Mouse (Mus musculus) layer of hippocampus, adult 2 months (tissue): ENCODE data around the gene Samd7. TPM values are rescaled to one million over a fixed set of nuclear protein-coding genes. Genes with fewer than 3 reads are reported as not detected.
"Not testable (repeated sequence)": the region's sequence is repeated elsewhere in the genome, so short reads cannot be mapped to it uniquely, and the experiment has no call there.

Experiments used
- DNase-seq, 2 experiments: peaks; one replicate each; pipeline ENCODE4 v3.0.0; 2022; ENCODE audit warnings: low spot score in 2 of 2
- H3K27ac ChIP-seq: fragments of 200-600 bp; 2 replicates; pipeline ENCODE4 v1.8.1; 2022
- H3K4me3 ChIP-seq: fragments of 200-600 bp; 2 replicates; pipeline ENCODE4 v1.8.1; 2022; ENCODE audit warnings: mild to moderate bottlenecking
- CTCF ChIP-seq: fragments of 200-600 bp; conservative IDR thresholded peaks from 2 replicates; pipeline ENCODE4 v1.8.1; 2022; ENCODE audit warnings: antibody characterized with exemption, mild to moderate bottlenecking, moderate library complexity
- long read RNA-seq, 2 experiments: library from polyadenylated mRNA; stranded (forward); transcript quantifications; one replicate each; pipeline ENCODE4 v2.0.0; 2021; ENCODE audit warnings: borderline mapping rate in 2 of 2
- total RNA-seq, 2 experiments: library from RNA; stranded (reverse); gene quantifications; 2 replicates each; pipeline ENCODE4 v1.2.3; 2021

The Samd7 gene
- not detected for total RNA-seq
- long read RNA-seq, experiment 1, result 0 reads
- long read RNA-seq, experiment 2, result 0 reads

DNA sequence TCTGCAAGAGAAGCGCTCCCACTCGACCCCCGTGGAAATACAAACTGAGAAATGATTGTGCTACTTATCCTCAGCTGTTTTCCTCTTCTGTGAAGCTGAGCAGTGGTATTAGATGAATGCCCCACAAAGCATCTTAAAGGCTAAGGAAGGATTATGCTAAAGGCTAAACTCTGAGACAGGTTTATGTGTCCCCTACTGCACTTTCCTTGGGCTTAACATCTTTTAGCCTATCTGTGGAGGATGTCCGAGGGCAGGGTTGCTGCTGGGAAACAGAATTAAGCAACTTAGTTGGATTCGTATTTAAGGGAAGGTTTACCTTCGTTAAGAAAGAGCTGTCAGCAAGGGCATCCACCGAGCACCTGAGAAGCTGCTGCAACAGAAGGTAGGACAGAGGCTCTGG lies at the start of gene Samd7:
Gene Samd7 (plus strand): TSS at position 288 of the 400 bp plus-strand sequence.
- DNase-seq, result no peak
- TF ChIP-seq CTCF, result no peak
- Histone ChIP-seq H3K27ac (no peak within 1 kb of the TSS), H3K4me3 (no peak within 1 kb of the TSS)

DNA sequence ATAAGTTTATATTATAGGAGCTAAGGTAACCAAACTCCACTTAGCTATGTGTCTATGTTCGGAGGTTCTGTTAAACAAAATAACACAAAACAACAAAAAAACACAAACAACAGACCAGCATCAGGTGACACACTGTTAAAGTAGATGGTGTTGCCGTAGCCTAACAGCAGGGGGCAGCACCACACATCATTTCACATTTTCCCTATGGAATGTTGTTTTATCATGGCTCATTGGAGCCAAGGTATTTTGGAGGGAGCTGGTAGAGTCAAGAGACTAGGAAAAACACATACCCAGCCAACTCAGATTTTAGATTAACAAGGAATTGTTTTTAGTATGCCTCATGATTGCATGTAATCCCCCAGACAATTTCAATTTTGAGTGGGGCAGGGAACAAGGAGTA lies 49.7 kb upstream of the Samd7 start:
- DNase-seq, result peak; percentile 10 to 66
- peak; percentile 92 for TF ChIP-seq CTCF
- Histone ChIP-seq H3K27ac (no peak overlapping the region), H3K4me3 (no peak overlapping the region)

DNA sequence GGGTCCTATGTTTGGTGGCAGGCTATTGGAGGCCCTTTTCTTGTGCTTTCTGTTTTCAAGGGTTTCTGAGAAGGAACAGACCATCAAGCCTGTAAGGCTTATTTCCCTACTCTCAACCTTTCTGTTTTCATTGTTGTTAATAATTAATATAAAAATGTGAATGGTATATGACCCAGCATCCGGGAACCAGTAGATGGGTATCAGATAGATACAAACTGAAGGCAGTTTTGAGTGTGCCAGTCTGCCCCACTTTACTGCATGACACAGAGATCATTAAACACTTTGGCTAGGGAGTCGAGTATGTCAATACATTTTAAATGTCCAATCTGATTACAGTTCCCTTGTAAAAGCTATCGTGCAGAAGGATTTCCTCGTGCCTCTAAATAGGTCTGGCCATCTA lies 48.2 kb upstream of the Samd7 start:
- TF ChIP-seq CTCF, result no peak
- Histone ChIP-seq H3K4me3 (no peak overlapping the region), H3K27ac (no peak overlapping the region)
- DNase-seq, result no peak

DNA sequence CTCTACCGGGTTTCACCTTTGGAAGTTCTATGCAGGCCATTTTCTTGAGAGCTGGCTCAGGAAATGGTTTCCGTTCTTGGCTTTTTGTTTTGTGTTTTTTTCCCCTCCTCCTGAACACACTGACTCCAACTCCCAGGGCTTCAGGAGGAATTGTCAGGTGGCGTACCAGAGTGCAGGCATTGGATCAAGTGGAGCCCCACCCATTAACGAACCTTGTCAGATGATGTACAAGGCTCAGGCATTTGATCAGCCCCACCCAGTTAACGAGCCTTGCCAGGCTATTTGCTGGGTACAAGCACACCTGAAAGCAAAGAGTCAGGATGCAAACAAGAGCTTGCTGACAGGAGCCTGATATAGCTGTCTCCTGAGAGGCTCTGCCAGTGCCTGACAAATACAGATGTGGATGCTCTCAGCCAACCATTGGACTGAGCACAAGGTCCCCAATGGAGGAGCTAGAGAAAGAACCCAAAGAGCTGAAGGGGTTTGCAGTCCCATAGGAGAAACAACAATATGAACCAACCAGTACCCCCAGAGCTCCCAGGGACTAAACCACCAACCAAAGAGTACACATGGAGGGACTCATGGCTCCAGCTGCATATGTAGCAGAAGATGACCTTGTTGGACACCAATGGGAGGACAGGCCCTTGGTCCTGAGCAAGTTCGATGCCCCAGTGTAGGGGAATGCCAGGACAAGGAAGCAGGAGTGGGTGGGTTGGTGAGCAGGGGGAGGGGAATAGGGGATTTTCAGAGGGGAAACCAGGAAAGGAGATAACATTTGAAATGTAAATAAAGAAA lies 46.2 kb upstream of the Samd7 start, which contains the start of gene Lrrc31:
Gene Lrrc31 (minus strand): TSS at position 133 of the 795 bp plus-strand sequence.
- not testable (repeated sequence) for H3K27ac ChIP-seq, H3K4me3 ChIP-seq, DNase-seq

DNA sequence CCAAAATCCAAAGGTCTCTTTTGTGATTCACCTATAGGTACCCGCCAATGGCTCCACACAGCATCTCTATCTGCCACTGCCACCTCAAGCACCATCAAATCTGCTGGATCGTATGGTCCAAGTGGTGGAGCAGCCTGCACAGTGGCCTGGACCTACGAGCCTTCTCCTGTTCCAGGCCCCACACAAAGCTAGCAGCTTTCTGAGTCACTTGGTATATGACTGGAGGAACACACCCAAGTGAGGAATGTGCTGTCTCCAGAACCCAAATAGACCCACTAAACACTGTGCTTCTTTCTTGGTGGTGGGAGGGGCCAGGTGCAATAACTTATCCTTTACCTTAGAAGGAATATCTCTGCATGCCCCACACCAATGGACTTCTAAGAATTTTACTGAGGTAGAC lies 40.1 kb upstream of the Samd7 start:
- Histone ChIP-seq H3K4me3 (no peak overlapping the region), H3K27ac (no peak overlapping the region)
- no peak for DNase-seq
- no peak for TF ChIP-seq CTCF

DNA sequence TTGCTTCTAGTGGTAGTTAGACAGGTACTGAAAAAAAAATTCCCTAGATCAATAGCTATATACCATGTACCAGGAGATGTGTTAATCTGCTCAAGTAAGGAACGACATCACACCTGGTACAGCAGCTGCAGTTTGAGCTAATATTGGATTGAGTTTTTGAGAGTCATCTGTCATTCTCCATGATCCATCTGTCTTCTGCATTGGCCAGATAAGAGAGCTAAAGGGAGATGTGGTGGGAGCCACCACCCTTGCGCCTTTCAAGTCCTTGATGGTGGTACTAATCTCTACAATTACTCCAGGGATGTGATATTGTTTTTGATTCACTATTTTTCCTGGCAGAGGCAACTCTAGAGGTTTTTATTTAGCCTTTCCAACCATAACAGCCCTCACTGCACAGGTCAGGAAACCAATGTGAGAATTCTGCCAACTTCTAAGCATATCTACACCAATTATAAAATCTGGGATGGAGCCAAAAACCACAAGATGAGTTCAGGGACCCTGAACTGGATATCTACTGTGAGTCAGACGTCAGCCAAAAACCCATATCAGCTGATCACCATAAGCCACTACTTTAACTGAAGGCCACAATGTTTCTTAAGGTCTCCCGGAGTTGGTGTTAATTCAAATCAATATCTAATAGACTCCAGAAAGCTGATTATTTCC lies 39.3 kb upstream of the Samd7 start:
- no peak for DNase-seq
- no peak for TF ChIP-seq CTCF
- no peak overlapping the region for H3K4me3 ChIP-seq
- H3K27ac ChIP-seq, result no peak overlapping the region

DNA sequence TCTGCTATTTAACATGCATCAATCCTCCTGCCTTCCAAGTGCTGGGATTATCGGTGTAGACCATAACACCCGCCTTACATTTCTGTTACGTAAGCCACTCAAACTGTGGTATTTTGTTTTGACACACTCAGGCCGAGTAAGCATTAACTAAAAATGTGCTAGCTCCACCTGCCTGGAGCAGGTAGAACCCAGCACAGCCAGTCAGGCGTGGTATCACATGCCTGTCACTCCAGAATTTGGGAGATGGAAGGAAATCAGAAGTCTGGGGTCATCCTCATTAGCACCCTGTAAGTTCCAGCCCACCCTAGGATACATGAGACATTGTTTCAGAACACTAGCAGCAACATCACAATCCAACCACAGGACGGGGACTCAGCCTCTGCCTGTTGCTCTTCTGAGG lies 35.9 kb upstream of the Samd7 start:
- no peak for DNase-seq
- no peak for TF ChIP-seq CTCF
- Histone ChIP-seq H3K4me3 (no peak overlapping the region), H3K27ac (no peak overlapping the region)

DNA sequence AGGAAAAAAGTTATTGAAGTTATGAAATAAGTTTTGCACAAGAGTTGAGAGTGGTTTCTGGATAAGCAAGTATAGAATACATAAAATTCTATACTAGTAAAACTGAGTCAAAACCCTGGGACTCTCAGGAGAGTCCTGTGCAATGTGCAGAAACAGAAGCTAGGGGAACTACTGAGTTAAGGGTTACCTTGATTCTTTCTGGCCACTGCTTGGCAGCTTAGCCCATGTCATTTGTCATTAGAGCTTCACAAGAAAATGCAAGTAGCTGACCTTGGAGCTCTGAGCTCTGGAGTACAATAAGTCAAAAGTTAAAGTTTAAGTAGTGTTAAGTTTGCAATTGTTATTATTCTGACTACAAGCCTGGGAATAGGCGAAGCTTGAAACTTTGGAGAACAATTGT lies 32.8 kb upstream of the Samd7 start:
- TF ChIP-seq CTCF, result no peak
- Histone ChIP-seq H3K4me3 (no peak overlapping the region), H3K27ac (no peak overlapping the region)
- DNase-seq, result no peak

DNA sequence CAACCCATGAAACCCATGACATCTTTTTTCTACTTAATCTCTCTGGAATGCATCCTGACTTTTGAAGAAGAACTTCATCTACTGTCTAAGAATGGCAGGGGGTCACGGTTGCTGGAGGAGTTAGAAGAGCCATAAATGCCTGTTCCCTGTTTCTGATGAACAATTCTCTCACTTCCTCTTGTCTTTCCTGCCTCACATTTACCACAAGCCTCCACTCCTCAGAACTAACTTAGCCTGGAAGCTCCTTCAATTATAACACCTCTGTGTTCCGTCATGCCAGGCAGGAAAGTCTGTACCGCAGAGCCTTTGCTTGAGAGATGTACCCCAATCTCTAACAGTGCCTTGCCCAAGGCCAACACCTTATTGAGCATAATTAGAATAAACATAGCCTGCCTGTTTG lies 27.4 kb upstream of the Samd7 start:
- DNase-seq, result no peak
- no peak overlapping the region for H3K27ac ChIP-seq
- TF ChIP-seq CTCF, result no peak
- H3K4me3 ChIP-seq, result no peak overlapping the region

DNA sequence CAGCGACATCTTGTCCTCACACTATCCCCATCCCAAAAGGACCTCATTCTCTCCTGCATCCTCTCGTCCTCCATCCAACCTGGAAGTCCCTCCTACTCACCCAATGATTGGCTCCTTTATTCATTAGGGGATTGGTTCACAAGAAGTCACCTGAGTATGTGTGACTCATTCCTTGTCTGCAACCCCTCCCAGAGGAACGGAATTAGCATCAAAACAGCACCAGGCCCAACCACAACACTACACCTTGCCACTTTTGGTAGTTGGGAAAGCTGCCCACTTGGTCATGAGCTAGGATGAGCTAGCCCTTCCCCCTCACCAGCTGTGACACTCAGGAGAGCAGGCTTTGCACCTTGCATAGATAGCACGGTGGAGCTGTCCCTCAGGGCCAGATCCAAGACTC lies 24.1 kb upstream of the Samd7 start:
- no peak overlapping the region for H3K27ac ChIP-seq
- no peak overlapping the region for H3K4me3 ChIP-seq
- no peak for TF ChIP-seq CTCF
- no peak for DNase-seq

DNA sequence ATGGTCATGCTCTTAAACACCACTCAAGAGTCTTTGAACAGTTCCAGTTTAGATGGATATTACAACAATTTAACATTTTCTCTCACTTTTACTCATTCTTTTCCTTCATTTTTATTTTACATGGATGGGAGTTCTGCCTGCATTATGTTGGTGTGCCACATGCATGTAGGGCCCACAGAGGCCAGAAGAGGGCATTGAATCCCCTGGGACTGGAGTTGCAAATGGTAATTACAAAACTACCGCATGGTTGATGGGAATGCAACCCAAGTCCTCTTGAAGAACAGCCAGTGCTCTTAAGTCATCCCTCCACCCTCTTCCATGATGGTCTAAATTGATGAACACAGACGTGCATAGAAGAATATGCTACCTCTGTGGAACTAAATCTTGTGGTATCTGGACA lies 23.6 kb upstream of the Samd7 start:
- DNase-seq, result no peak

DNA sequence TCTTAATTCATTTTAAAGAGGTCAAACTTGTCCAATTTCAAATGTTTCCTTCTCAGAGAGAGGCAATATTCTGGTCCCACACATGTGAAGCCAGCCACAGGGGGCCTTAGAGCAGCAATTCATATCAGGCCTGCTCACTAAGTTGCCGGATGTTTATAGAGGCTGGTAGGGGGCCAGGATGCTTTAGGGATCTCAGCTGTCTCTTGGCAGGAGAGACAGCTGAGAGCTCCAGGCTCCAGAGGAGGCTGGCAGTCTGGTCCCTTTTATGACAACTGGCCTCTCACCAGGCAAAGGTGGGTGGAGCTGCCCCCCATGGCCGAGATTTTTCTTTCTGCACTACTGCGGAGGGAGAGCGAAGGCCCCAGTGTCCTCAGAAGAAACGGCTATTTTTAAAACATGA lies 22.9 kb upstream of the Samd7 start:
- TF ChIP-seq CTCF, result no peak
- H3K4me3 ChIP-seq, result no peak overlapping the region
- no peak overlapping the region for H3K27ac ChIP-seq
- no peak for DNase-seq

More for the DNA sequence above, 23.6 kb upstream of the Samd7 start:
- peak; percentile 27; the same call in 1 of the 2 replicates for TF ChIP-seq CTCF
- H3K27ac ChIP-seq, result no peak overlapping the region
- no peak overlapping the region for H3K4me3 ChIP-seq

DNA sequence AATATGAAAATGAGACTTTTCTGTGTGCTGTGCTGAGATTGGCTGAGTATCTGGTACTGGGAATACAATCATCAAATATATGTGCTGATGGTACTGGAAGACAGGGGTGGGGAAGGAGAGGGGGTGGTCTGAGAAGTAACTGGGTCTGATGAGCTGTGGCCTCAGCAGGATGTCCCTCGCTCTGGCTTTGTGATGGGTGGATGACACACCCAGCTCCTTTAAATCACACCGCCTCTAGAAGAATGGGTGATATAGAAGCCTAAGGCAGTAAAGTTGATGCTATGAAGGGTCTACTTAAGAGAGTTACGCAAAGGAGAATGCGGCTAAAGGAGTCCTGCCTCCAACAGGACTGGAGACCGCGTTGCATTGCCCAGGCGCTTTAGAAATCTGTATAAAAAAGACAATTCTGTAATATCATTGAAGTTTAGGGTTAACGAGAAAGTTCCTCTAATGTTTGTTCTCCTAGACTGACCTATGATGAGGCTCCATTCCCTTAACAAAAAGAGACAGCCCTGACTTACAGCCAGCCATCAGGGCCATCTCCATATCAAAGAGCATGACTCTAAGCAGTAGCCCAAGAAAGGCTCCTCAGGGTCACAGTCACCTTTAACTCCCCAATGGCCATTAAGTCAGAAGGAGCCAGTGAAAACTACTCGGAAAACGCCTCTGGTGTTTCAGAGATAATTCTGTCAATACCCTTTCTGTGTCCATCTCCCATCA lies 21.8 kb upstream of the Samd7 start:
- DNase-seq, result no peak
- no peak for TF ChIP-seq CTCF
- no peak overlapping the region for H3K27ac ChIP-seq
- no peak overlapping the region for H3K4me3 ChIP-seq
